Mouse (Mus musculus): Measurements from ENCODE around the gene Capn2. TPM values are rescaled to one million over a fixed set of nuclear protein-coding genes. Genes with fewer than 3 reads are reported as not detected.

Gene Capn2
- polyA plus RNA-seq, 1 experiment from 2014 or later, result 105 TPM

- H3K9me3 ChIP-seq, result no peaks in the 10 kb centered on the region
- H3K4me3 ChIP-seq, result no peak overlapping the region
- no peaks in the 10 kb centered on the region for H3K27me3 ChIP-seq (ENCODE audit: insufficient read depth, poor library complexity, severe bottlenecking)
- H3K36me3 ChIP-seq, result peaks cover 67% of the 10 kb centered on the region
- no peak for DNase-seq (ENCODE audit: low spot score)
- H3K27ac ChIP-seq, result no peak overlapping the region
- WGBS, result 93% methylated on average over 2 of the region's 2 CpGs
- peaks cover 7% of the 10 kb centered on the region; the same call in 1 of the 2 replicates for H3K4me1 ChIP-seq (replicated peaks)
These were observed 86.7 kb downstream of the Capn2 start for GRCm38 (mm10) chr1:182430676-182431075.

GRCm38 (mm10) chr1:182429826-182430225, 87.6 kb downstream of the Capn2 start:
- Histone ChIP-seq H3K4me3 (no peak overlapping the region), H3K4me1 (replicated peaks) (peaks cover 11% of the 10 kb centered on the region), H3K27ac (no peak overlapping the region), H3K27me3 (ENCODE audit: insufficient read depth, poor library complexity, severe bottlenecking) (no peaks in the 10 kb centered on the region), H3K9me3 (no peaks in the 10 kb centered on the region), H3K36me3 (peaks cover 59% of the 10 kb centered on the region)
- no peak for DNase-seq (ENCODE audit: low spot score)
- 85% methylated on average over 3 of the region's 3 CpGs for WGBS

- Histone ChIP-seq H3K27ac (no peak overlapping the region), H3K36me3 (peaks cover 40% of the 10 kb centered on the region), H3K4me1 (replicated peaks) (peaks cover 11% of the 10 kb centered on the region), H3K9me3 (no peaks in the 10 kb centered on the region), H3K4me3 (no peak overlapping the region), H3K27me3 (ENCODE audit: insufficient read depth, poor library complexity, severe bottlenecking) (no peaks in the 10 kb centered on the region)
- 78% methylated on average over 1 of the region's 1 CpGs for whole genome bisulfite sequencing
- DNase-seq (ENCODE audit: low spot score), result no peak
These were observed 90.0 kb downstream of the Capn2 start for GRCm38 (mm10) chr1:182427426-182427825.

GRCm38 (mm10) chr1:182426444-182426843, 91.0 kb downstream of the Capn2 start:
- H3K27me3 ChIP-seq (ENCODE audit: insufficient read depth, poor library complexity, severe bottlenecking), result no peaks in the 10 kb centered on the region
- 66% methylated on average over 2 of the region's 2 CpGs for WGBS
- H3K4me3 ChIP-seq, result no peak overlapping the region

GRCm38 (mm10) chr1:182425176-182425575, 92.2 kb downstream of the Capn2 start:
- DNase-seq (ENCODE audit: low spot score), result no peak
- Histone ChIP-seq H3K4me1 (replicated peaks) (peaks cover 21% of the 10 kb centered on the region), H3K27ac (no peak overlapping the region), H3K27me3 (ENCODE audit: insufficient read depth, poor library complexity, severe bottlenecking) (no peaks in the 10 kb centered on the region), H3K9me3 (no peaks in the 10 kb centered on the region), H3K36me3 (peaks cover 17% of the 10 kb centered on the region), H3K4me3 (no peak overlapping the region)
- WGBS, result 72% methylated on average over 3 of the region's 3 CpGs

More at GRCm38 (mm10) chr1:182426444-182426843, 91.0 kb downstream of the Capn2 start:
- no peak overlapping the region for H3K27ac ChIP-seq
- peaks cover 11% of the 10 kb centered on the region for H3K4me1 ChIP-seq (replicated peaks)
- peaks cover 30% of the 10 kb centered on the region for H3K36me3 ChIP-seq
- no peaks in the 10 kb centered on the region for H3K9me3 ChIP-seq
- no peak for DNase-seq (ENCODE audit: low spot score)

- H3K27me3 ChIP-seq (ENCODE audit: insufficient read depth, poor library complexity, severe bottlenecking), result no peaks in the 10 kb centered on the region
- DNase-seq (ENCODE audit: low spot score), result no peak
These were observed 93.1 kb downstream of the Capn2 start for GRCm38 (mm10) chr1:182424274-182424673.

GRCm38 (mm10) chr1:182419481-182419880, 97.9 kb downstream of the Capn2 start:
- Histone ChIP-seq H3K36me3 (peaks cover 8% of the 10 kb centered on the region), H3K9me3 (no peaks in the 10 kb centered on the region), H3K27ac (no peak overlapping the region), H3K4me3 (no peak overlapping the region), H3K4me1 (replicated peaks) (peaks cover 18% of the 10 kb centered on the region), H3K27me3 (ENCODE audit: insufficient read depth, poor library complexity, severe bottlenecking) (no peaks in the 10 kb centered on the region)
- DNase-seq (ENCODE audit: low spot score), result no peak
- 69% methylated on average over 3 of the region's 3 CpGs for WGBS

More at GRCm38 (mm10) chr1:182424274-182424673, 93.1 kb downstream of the Capn2 start:
- no peak overlapping the region for H3K4me3 ChIP-seq
- WGBS, result 91% methylated on average over 2 of the region's 2 CpGs
- peaks cover 8% of the 10 kb centered on the region for H3K36me3 ChIP-seq
- peaks cover 28% of the 10 kb centered on the region for H3K4me1 ChIP-seq (replicated peaks)
- H3K9me3 ChIP-seq, result no peaks in the 10 kb centered on the region
- no peak overlapping the region for H3K27ac ChIP-seq

Other genes starting within 250 kb of the Capn2 start
- gene Degs1, start 234.8 kb downstream of the Capn2 start, polyA plus RNA-seq (2016; fragmentation: Nextera tagmentation; extraction: Ambion mirVana), result 67.7 and 76.4 TPM in 2 replicates
- gene Fbxo28, start 176.0 kb downstream of the Capn2 start, polyA plus RNA-seq (2016; fragmentation: Nextera tagmentation; extraction: Ambion mirVana), result 20.0 and 23.5 TPM in 2 replicates
- 24.2 and 25.8 TPM in 2 replicates for gene Trp53bp2, start 108.4 kb downstream of the Capn2 start, polyA plus RNA-seq (2016; fragmentation: Nextera tagmentation; extraction: Ambion mirVana)
- 0.08 TPM in 1 of 2 replicates, not detected in the other for gene Capn8, start 47.4 kb upstream of the Capn2 start, polyA plus RNA-seq (2016; fragmentation: Nextera tagmentation; extraction: Ambion mirVana)
- not detected in 2 replicates for gene Ccdc185, start 231.6 kb upstream of the Capn2 start, polyA plus RNA-seq (2016; fragmentation: Nextera tagmentation; extraction: Ambion mirVana)
- 16.3 and 22.3 TPM in 2 replicates for gene Susd4, start 246.3 kb upstream of the Capn2 start, polyA plus RNA-seq (2016; fragmentation: Nextera tagmentation; extraction: Ambion mirVana)

All from hindbrain, embryonic 10.5 days (tissue).